In the genomic region with DNA sequence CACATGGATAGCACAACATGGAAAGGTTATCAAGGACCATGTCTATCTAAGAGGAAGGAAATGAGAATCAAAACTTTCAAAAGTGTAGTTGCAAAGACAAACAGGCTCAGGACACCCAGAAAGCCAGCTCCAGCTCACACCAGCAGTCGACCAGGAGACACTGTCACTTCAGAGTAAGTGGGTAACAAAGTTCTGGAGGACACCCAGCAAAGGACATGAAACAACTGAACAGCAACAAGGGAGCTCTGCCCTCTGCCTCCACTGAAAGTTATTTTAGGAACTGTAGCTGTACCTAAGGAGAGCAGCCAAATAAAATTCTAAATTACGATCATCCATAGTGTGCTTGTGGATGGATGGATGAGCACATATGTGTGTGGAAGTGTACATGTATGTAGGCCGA, we compare ENCODE assay signal across 28 mouse cellular contexts. TPM values are rescaled to one million over a fixed set of nuclear protein-coding genes. Genes with fewer than 3 reads are reported as not detected.
A peak's percentile ranks its signal among the peaks of the same experiment; 100 is the strongest.
DNase-seq lines count a peak whose midpoint lies in the region; ATAC-seq and TF ChIP-seq lines count a peak whose summit lies in the region.
"Had no signal": no experiment of that assay in that cellular context is flagged by ENCODE, and none has a peak within 500 bp of the region (broad histone marks: within the 10 kb centered on the region; RNA-seq: fewer than 3 reads in every experiment).

No protein-coding gene starts in this region.

- peak overlapping the region; percentile 65 for H3K27ac ChIP-seq in heart, embryonic 16.5 days (ENCODE audit: low read length)
- H3K27ac ChIP-seq in heart, postnatal 0 days (ENCODE audit: low read depth) = peak overlapping the region; percentile 55
- H3K27ac ChIP-seq: embryonic facial prominence, embryonic 12.5 days; embryonic facial prominence, embryonic 15.5 days; hindbrain, embryonic 12.5 days; hindbrain, embryonic 15.5 days; intestine, embryonic 15.5 days had no signal

- peak; percentile 92 for DNase-seq in heart, adult 11 months
- DNase-seq in heart, postnatal 25 days (ENCODE audit: low spot score) = no peak
- DNase-seq in heart, adult 9 months (ENCODE audit: low spot score in 2 of 2) = peak; percentile 39 to 58
- DNase-seq in heart, postnatal 14 days = no peak
- DNase-seq in heart, postnatal 4 days = no peak
- DNase-seq in heart, postnatal 0 days (ENCODE audit: low spot score) = peak; percentile 75
- DNase-seq in cerebellum, adult 18-20 months = no peak
- DNase-seq: adrenal gland, postnatal 10 days; adrenal gland, postnatal 36 days; B cell, adult 2 months; cerebellum, adult 2 months; cerebellum, adult 9-11 months; cerebellum, postnatal 25 days; forebrain, postnatal 0 days; gastrocnemius, postnatal 10 days; gastrocnemius, postnatal 36 days; kidney, adult 18-20 months; kidney, adult 9 months had no signal

- H3K9ac ChIP-seq in heart, embryonic 16.5 days (ENCODE audit: low read length) = no peak overlapping the region
- no peak overlapping the region for H3K9ac ChIP-seq in heart, postnatal 0 days (replicated peaks; ENCODE audit: low read depth, low read length)
- H3K9ac ChIP-seq: embryonic facial prominence, embryonic 12.5 days; embryonic facial prominence, embryonic 15.5 days; forebrain, postnatal 0 days; hindbrain, embryonic 12.5 days; hindbrain, embryonic 15.5 days; intestine, embryonic 15.5 days had no signal

- no peak overlapping the region for H3K4me3 ChIP-seq in heart, embryonic 16.5 days (ENCODE audit: low read length)
- H3K4me3 ChIP-seq in heart, postnatal 0 days (ENCODE audit: low read depth, low read length) = no peak overlapping the region
- H3K4me3 ChIP-seq: embryonic facial prominence, embryonic 12.5 days; embryonic facial prominence, embryonic 15.5 days; hindbrain, embryonic 12.5 days; hindbrain, embryonic 15.5 days; intestine, embryonic 15.5 days had no signal

- H3K9me3 ChIP-seq in heart, embryonic 16.5 days (replicated peaks; ENCODE audit: control insufficient read depth, low read length) = no peaks in the 10 kb centered on the region
- H3K9me3 ChIP-seq in heart, postnatal 0 days (replicated peaks; ENCODE audit: control insufficient read depth, low read length) = no peaks in the 10 kb centered on the region
- H3K9me3 ChIP-seq: embryonic facial prominence, embryonic 12.5 days; embryonic facial prominence, embryonic 15.5 days; G1E; hindbrain, embryonic 12.5 days; hindbrain, embryonic 15.5 days; intestine, embryonic 15.5 days had no signal

- WGBS in heart, embryonic 16.5 days = 50% methylated on average over 3 of the region's 3 CpGs
- 42% methylated on average over 3 of the region's 3 CpGs for WGBS in heart, postnatal 0 days

- no peak for TF ChIP-seq CTCF in heart, postnatal 0 days (IDR thresholded peaks at IDR 0.05; ENCODE audit: low read depth)

- H3K36me3 ChIP-seq in heart, embryonic 16.5 days (ENCODE audit: control insufficient read depth, insufficient read depth) = no peaks in the 10 kb centered on the region
- peaks cover 3% of the 10 kb centered on the region for H3K36me3 ChIP-seq in heart, postnatal 0 days (replicated peaks; ENCODE audit: control insufficient read depth, insufficient read depth, low read length)
- H3K36me3 ChIP-seq: hindbrain, embryonic 12.5 days; hindbrain, embryonic 15.5 days; intestine, embryonic 15.5 days had no signal

- H3K4me2 ChIP-seq in heart, embryonic 16.5 days (ENCODE audit: low read depth, low read length) = no peak overlapping the region; the same call in 1 of the 2 replicates
- H3K4me2 ChIP-seq in heart, postnatal 0 days (ENCODE audit: low read depth, low read length) = no peak overlapping the region
- H3K4me2 ChIP-seq: embryonic facial prominence, embryonic 12.5 days; embryonic facial prominence, embryonic 15.5 days; hindbrain, embryonic 12.5 days; hindbrain, embryonic 15.5 days; intestine, embryonic 15.5 days had no signal

- no peak for ATAC-seq in heart, embryonic 16.5 days (replicated peaks; ENCODE audit: extremely low read depth, insufficient read depth, low FRiP score)
- peak; percentile 39; the same call in 1 of the 2 replicates for ATAC-seq in heart, postnatal 0 days (ENCODE audit: insufficient read depth, low read depth)
- ATAC-seq: forebrain, embryonic 14.5 days; forebrain, postnatal 0 days; intestine, embryonic 15.5 days; Patski had no signal

- H3K27me3 ChIP-seq in heart, embryonic 16.5 days (ENCODE audit: control insufficient read depth, insufficient read depth, low read length) = no peaks in the 10 kb centered on the region
- H3K27me3 ChIP-seq in heart, postnatal 0 days (ENCODE audit: control insufficient read depth, insufficient read depth, low read length) = no peaks in the 10 kb centered on the region
- H3K27me3 ChIP-seq: CH12.LX; embryonic facial prominence, embryonic 12.5 days; embryonic facial prominence, embryonic 15.5 days; hindbrain, embryonic 12.5 days; hindbrain, embryonic 15.5 days; intestine, embryonic 15.5 days; Patski had no signal

- intact Hi-C loops in heart, postnatal 25 days (cut with DNase I) = loop anchor here (5.0 kb wide), 1 partner anchor 35 kb away; no protein-coding TSS in a partner anchor
- intact Hi-C loops in heart, postnatal 14 days (cut with DNase I) = loop anchor here (5.0 kb wide), 1 partner anchor 50 kb away; no protein-coding TSS in a partner anchor

- TF ChIP-seq EP300 in heart, postnatal 0 days (IDR thresholded peaks at IDR 0.05; ENCODE audit: low read depth) = no peak

- peaks cover 60% of the 10 kb centered on the region for H3K4me1 ChIP-seq in heart, embryonic 16.5 days (ENCODE audit: control insufficient read depth, insufficient read depth, low read length)
- H3K4me1 ChIP-seq in heart, postnatal 0 days (ENCODE audit: control insufficient read depth, insufficient read depth) = peaks cover 69% of the 10 kb centered on the region

RNA-seq across cellular contexts. Expression of a gene that starts 56.3 kb away (rescaled TPM):
- total RNA-seq in heart, postnatal 25 days (2021) = 10 to 100 TPM; 30.7 to 33.5 TPM
- total RNA-seq in heart, postnatal 14 days (2021) = 10 to 100 TPM; 40.1 to 42.7 TPM
- 8.9 and 9.0 TPM in 2 replicates for polyA plus RNA-seq in heart, embryonic 16.5 days (2015; fragmentation: Nextera tagmentation; extraction: Ambion mirVana)
- 10 to 100 TPM; 37.3 to 40.6 TPM for total RNA-seq in heart, postnatal 4 days (2021)
- total RNA-seq in heart, postnatal 0 days (2014; rRNA removed; ENCODE audit: low replicate concordance) = 10.1 and 11.3 TPM in 2 replicates
- 3.9 TPM in 2 replicates for polyA plus RNA-seq in heart, postnatal 0 days (2015; fragmentation: Nextera tagmentation; extraction: Ambion mirVana)

Comparison
In these comparisons a context has a peak if more than half of its experiments do, and no peak if none do; other contexts are left out.
1. DNase-seq: peak in heart, adult 11 months (single experiment), heart, adult 9 months (2 of 2) and heart, postnatal 0 days (single experiment); none in heart, postnatal 25 days (single experiment), heart, postnatal 14 days (0 of 2), heart, postnatal 4 days (single experiment) and cerebellum, adult 18-20 months (0 of 2).